Mouse (Mus musculus): Measurements from ENCODE around the gene Fbxl17.

DNA sequence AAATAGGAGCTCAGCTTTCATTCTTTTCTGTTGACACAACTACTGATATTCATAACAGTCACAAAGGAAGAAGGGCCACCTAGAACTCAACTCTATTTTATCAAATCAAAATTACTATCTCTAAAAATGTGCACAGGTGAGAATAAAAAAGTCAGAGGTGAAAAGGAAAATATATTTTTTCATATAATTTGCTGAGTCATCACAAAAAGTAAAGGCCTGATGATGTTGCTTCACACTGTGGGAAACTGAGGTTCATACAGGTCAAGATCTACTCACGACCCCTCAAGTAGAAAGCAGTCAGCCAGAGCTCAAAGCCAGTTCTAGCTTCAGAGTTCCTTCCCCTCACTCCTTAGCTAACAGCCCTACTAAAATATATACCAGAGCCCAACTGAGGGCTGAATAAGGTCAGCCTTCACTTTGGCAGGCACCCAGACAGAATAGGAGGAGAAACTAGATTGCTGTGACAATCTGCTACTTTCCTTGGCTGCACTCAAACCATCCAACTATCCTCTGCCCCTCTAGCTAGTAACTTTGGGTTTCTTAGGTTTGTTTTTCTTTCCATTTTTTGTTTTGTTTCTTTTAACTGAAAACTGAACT is 210.4 kb downstream of the Fbxl17 start:
- no peak for TF ChIP-seq CTCF (IDR thresholded peaks at IDR 0.05; ENCODE audit: low read depth)
- TF ChIP-seq EP300 (IDR thresholded peaks at IDR 0.05; ENCODE audit: low read depth) = no peak
